Mouse (Mus musculus): ENCODE measurements around the gene Gm49403. TPM values are rescaled to one million over a fixed set of nuclear protein-coding genes. Genes with fewer than 3 reads are reported as not detected.
A peak's percentile ranks its signal among the peaks of the same experiment; 100 is the strongest.
"Not testable (repeated sequence)": the region's sequence is repeated elsewhere in the genome, so short reads cannot be mapped to it uniquely, and the experiment has no call there.

Gene Gm49403
- polyA plus RNA-seq (2012; ENCODE audit: insufficient read depth, insufficient read length, low replicate concordance, missing spikeins), result not detected in 2 replicates

DNA sequence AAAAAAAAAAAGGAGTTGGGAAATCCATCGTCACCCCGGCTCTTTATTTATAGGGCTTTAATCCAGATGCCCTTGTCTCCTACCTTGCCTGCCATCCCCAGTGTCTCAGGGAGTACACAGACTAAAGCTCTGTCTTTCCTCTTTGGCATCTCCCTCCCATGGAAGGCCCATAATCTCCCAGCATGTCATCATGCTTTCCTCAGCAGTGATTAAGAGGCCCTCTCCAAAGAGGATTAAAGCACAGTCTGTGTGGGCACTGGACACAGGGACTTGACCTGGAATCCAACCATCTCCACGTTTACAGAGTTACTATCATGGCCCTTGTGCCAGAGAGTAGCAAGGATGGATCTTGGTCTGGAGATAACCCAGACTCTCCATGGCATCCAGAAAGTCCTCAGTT, at the start of gene Gm49403, which contains the start of gene Lbhd1:
Gene Gm49403, plus strand, starts transcription at position 315 of the 400 bp plus-strand sequence.
Gene Lbhd1, plus strand, starts transcription at position 117 of the 400 bp plus-strand sequence.
- 73% methylated on average over 3 of the region's 3 CpGs for WGBS
- Histone ChIP-seq H3K27ac (ENCODE audit: insufficient read depth, low read depth, low read length) (no peak within 1 kb of the TSS), H3K4me1 (ENCODE audit: control insufficient read depth, insufficient read depth, low read length) (peaks cover 3% of the 10 kb centered on the region; the same call in 1 of the 2 replicates), H3K4me3 (ENCODE audit: insufficient read depth, low read depth, low read length) (no peak within 1 kb of the TSS)
- TF ChIP-seq CTCF (IDR thresholded peaks at IDR 0.05; ENCODE audit: insufficient read depth, low read depth, low read length), result no peak
- no peak for TF ChIP-seq POLR2A (IDR thresholded peaks at IDR 0.05; ENCODE audit: insufficient read depth, low read depth, low read length)

DNA sequence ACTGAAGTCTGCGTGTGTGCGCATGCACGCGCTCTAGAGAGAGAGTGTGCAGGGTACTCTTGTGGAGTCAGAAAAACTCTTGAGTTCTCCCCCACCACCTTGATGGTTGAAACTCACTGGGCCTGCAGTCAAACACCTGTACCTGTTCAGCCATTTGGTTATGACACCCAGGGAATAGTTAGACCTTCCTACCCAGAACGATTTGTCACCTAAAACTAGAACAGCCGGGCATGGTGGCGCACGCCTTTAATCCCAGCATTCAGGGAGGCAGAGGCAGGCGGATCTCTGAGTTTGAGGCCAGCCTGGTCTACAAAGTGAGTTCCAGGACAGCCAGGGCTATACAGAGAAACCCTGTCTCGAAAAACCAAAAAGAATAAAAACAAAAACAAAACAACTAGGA, 47.4 kb upstream of the Gm49403 start:
- peaks cover 13% of the 10 kb centered on the region for H3K4me1 ChIP-seq (ENCODE audit: control insufficient read depth, insufficient read depth, low read length)
- WGBS, result 97% methylated on average over 10 of the region's 10 CpGs
- not testable (repeated sequence) for H3K27ac ChIP-seq (ENCODE audit: insufficient read depth, low read depth, low read length); H3K4me3 ChIP-seq (ENCODE audit: insufficient read depth, low read depth, low read length)

DNA sequence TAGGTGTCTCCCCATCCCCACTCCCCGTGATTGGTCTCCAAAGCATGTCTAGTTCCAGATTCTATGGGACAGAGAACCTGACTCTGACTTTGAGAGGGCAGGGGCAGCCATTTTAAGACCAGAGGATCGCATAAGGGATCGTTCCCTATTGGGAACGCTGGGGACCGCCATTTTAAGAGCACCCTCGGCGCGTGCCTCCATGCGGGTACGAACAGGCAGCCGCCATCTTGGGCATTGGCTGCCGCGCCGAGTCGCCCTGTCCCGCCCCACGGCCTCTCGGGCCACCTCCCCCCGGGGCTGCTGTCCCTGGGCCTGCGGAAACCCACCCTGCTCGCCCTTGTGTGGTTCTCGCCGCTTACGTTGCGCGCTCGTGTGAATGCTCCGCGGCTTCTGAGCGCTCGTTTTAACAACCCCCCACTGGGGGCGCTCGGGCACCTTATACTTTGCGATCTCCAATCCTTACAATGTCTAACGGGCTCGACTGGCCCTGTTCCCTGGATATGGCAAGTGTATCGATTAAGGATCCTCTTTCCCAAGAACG, 46.4 kb upstream of the Gm49403 start, which contains the start of gene Bscl2:
Gene Bscl2, plus strand, starts transcription at position 217 of the 541 bp plus-strand sequence.
- 1% methylated on average over 38 of the region's 38 CpGs for WGBS
- TF ChIP-seq POLR2A (IDR thresholded peaks at IDR 0.05; ENCODE audit: insufficient read depth, low read depth, low read length), result peak; percentile 53; the same call in 1 of the 2 replicates
- TF ChIP-seq CTCF (IDR thresholded peaks at IDR 0.05; ENCODE audit: insufficient read depth, low read depth, low read length), result peak; percentile 63
- H3K4me3 ChIP-seq (ENCODE audit: insufficient read depth, low read depth, low read length), result peak within 1 kb of the TSS; percentile 56
- H3K27ac ChIP-seq (ENCODE audit: insufficient read depth, low read depth, low read length), result peak within 1 kb of the TSS; percentile 92
- H3K4me1 ChIP-seq (ENCODE audit: control insufficient read depth, insufficient read depth, low read length), result peaks cover 13% of the 10 kb centered on the region

DNA sequence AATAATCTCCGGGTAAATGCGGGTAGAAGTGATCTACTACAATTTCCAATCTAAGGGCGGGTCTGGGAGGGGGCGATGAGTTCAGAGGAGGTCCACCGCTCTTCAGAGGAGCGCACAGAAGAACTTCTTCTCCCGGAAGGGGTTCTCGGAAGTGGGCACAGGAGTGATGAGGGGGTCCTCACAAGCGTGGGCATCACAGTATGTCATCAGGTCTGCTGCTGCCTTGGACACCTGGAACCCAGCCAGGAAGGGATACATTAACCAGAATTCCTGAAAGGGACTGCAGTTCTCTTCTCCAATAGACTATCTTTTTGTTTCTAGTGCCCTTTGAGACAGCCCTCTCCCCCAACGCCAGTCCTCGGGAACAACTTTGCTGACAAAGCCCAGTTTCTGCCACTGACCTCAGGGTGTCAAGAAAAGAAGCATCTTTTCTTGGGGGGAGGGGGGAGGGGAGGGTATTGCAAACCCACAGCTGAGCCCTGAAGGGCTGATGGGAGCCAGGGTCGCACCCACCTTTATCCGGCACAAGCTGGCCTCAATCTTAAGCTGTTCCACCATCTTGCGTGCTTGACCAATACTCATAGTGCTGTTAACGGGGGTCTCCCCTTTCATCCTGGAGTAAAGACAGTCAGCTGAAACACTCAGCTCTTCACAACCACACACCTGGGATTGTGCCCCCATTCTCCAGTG, 45.5 kb upstream of the Gm49403 start:
- TF ChIP-seq CTCF (IDR thresholded peaks at IDR 0.05; ENCODE audit: insufficient read depth, low read depth, low read length), result no peak
- no peak for TF ChIP-seq POLR2A (IDR thresholded peaks at IDR 0.05; ENCODE audit: insufficient read depth, low read depth, low read length)
- Histone ChIP-seq H3K4me1 (ENCODE audit: control insufficient read depth, insufficient read depth, low read length) (peaks cover 10% of the 10 kb centered on the region), H3K4me3 (ENCODE audit: insufficient read depth, low read depth, low read length) (peak overlapping the region; percentile 56), H3K27ac (ENCODE audit: insufficient read depth, low read depth, low read length) (peak overlapping the region; percentile 92)
- 2% methylated on average over 15 of the region's 15 CpGs for WGBS

DNA sequence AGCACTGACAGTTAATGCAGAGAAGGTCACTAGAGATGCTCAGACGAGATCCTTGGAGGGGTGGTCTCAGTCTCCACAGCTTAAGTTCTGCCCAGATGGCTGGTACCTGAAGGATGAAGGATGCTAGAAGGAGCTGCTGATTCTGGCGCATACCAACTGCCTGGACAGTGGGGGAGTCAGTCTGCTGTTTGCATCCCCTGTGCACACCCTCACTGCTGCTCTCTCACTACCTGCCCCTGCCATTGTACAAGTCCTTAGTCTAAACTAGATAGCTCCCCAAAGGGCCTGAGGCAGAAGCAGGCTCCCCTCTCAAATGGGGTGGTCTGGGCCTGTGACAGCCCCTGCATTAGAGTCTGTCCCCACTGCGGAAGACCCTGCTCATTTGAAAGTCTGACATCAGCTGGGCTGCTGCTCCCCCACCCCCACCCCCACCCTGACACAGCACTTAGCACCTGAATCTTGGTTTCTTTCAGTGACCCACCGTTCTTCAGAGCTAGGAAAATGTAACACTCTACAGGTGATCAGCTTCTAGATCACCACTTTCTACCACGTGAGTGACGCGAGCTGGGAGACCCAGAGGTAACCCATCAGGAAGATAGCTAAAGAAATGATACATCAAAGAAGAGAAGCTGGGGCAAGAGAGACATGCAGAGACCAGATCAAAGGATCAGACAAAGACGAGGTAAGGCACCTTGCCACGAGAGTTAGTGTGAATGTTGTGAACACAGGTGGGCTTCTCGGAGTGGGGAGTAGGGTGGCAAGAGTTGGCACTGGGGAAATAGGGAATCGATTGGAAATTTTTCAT, 44.4 kb upstream of the Gm49403 start, which contains the start of gene Gng3:
Gene Gng3, minus strand, starts transcription at position 92 of the 805 bp plus-strand sequence.
- TF ChIP-seq CTCF (IDR thresholded peaks at IDR 0.05; ENCODE audit: insufficient read depth, low read depth, low read length), result no peak
- TF ChIP-seq POLR2A (IDR thresholded peaks at IDR 0.05; ENCODE audit: insufficient read depth, low read depth, low read length), result 0 out of 2 replicates have a peak, but pooled peaks have one; percentile 33
- peak within 1 kb of the TSS; percentile 62 for H3K4me3 ChIP-seq (ENCODE audit: insufficient read depth, low read depth, low read length)
- peaks cover 10% of the 10 kb centered on the region for H3K4me1 ChIP-seq (ENCODE audit: control insufficient read depth, insufficient read depth, low read length)
- 19% methylated on average over 11 of the region's 11 CpGs for WGBS
- H3K27ac ChIP-seq (ENCODE audit: insufficient read depth, low read depth, low read length), result peak within 1 kb of the TSS; percentile 92

DNA sequence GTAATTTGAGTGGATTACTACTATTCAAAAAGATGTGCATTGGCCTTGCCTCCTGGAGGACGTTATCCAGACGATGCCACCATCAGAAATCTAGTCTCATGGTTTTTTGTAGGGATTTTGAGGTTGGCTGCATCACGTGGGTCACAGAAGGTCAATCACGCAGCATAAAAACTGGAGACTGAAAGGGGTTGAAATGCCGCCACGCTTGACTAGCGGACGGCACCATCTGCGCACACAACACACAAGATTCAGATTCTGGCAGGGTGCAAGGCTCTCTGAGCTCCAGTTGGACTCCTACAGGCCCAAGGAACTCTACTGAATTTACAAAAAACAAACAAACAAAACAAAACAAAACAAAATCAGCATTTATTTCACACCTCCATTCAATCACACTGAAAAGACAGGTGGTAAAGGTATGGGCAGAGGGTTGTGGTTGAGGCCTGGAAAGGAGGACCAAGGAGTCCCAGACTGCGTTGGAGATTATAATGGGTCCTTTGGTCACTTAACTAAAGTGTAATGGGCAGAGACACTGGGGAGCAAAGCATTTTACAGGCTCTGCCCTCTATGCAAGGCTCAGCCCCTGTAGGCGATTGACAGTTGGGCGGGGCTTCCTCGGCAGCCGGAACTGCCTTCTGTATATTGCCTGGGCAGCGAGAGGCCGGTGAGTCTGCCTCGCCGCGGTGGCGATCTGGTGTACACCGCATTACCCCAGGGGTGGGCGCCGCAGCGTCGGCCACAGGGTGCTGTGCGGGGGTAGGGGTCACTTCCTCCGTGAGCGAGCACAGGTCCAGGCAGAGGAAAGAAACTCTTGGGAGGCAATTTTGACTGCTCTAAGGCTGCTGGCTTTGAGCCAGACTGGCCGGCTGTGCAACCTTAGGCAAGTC, 43.6 kb upstream of the Gm49403 start:
- Histone ChIP-seq H3K4me3 (ENCODE audit: insufficient read depth, low read depth, low read length) (peak overlapping the region; percentile 62), H3K4me1 (ENCODE audit: control insufficient read depth, insufficient read depth, low read length) (peaks cover 10% of the 10 kb centered on the region), H3K27ac (ENCODE audit: insufficient read depth, low read depth, low read length) (peak overlapping the region; percentile 92)
- 9% methylated on average over 29 of the region's 29 CpGs for WGBS
- no peak for TF ChIP-seq POLR2A (IDR thresholded peaks at IDR 0.05; ENCODE audit: insufficient read depth, low read depth, low read length)
- TF ChIP-seq CTCF (IDR thresholded peaks at IDR 0.05; ENCODE audit: insufficient read depth, low read depth, low read length), result no peak

DNA sequence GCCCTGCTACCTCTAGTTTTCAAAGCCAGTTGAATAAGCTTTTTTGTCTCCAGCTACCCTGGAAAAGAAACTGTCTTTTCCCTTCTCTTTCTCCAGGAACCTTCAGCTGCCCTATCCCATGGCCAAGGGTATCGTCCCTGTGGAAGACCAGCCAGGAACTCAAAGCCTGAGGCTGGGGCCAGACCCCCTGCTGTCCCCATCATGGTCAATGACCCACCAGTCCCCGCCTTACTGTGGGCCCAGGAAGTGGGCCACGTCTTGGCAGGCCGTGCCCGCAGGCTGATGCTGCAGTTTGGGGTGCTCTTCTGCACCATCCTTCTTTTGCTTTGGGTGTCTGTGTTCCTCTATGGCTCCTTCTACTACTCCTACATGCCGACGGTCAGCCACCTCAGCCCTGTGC, 42.7 kb upstream of the Gm49403 start:
- Histone ChIP-seq H3K4me1 (ENCODE audit: control insufficient read depth, insufficient read depth, low read length) (peaks cover 10% of the 10 kb centered on the region), H3K4me3 (ENCODE audit: insufficient read depth, low read depth, low read length) (peak overlapping the region; percentile 62), H3K27ac (ENCODE audit: insufficient read depth, low read depth, low read length) (no peak overlapping the region)
- TF ChIP-seq CTCF (IDR thresholded peaks at IDR 0.05; ENCODE audit: insufficient read depth, low read depth, low read length) (no peak), POLR2A (IDR thresholded peaks at IDR 0.05; ENCODE audit: insufficient read depth, low read depth, low read length) (no peak)
- WGBS, result 80% methylated on average over 7 of the region's 7 CpGs

DNA sequence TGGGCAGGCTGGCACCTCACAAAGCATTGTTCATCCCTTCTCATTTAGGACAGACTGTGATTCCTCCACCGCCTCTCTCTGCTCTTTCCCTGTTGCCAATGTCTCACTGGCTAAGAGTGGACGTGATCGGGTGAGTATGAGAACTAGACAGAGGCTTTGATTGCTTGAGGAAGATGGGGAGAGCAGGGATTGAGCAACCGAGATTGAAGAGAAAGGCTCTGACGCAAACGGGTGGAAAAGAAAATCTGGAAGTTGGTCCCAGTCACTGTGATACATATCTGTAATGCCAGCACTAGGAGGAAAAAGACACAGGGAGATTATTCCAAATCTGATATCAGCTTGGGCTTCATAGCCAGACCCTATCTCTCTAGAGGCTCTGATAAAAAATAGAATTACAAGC, 40.8 kb upstream of the Gm49403 start:
- WGBS, result 90% methylated on average over 6 of the region's 6 CpGs
- H3K27ac ChIP-seq (ENCODE audit: insufficient read depth, low read depth, low read length), result no peak overlapping the region
- no peak for TF ChIP-seq CTCF (IDR thresholded peaks at IDR 0.05; ENCODE audit: insufficient read depth, low read depth, low read length)
- TF ChIP-seq POLR2A (IDR thresholded peaks at IDR 0.05; ENCODE audit: insufficient read depth, low read depth, low read length), result no peak
- peaks cover 10% of the 10 kb centered on the region for H3K4me1 ChIP-seq (ENCODE audit: control insufficient read depth, insufficient read depth, low read length)
- H3K4me3 ChIP-seq (ENCODE audit: insufficient read depth, low read depth, low read length), result no peak overlapping the region
